Mouse (Mus musculus): ENCODE results near the gene Oaz2. TPM values are rescaled to one million over a fixed set of nuclear protein-coding genes. Genes with fewer than 3 reads are reported as not detected.
A peak's percentile ranks its signal among the peaks of the same experiment; 100 is the strongest.

The Oaz2 gene
- polyA plus RNA-seq, 1 experiment from 2014 or later: 429 TPM

DNA sequence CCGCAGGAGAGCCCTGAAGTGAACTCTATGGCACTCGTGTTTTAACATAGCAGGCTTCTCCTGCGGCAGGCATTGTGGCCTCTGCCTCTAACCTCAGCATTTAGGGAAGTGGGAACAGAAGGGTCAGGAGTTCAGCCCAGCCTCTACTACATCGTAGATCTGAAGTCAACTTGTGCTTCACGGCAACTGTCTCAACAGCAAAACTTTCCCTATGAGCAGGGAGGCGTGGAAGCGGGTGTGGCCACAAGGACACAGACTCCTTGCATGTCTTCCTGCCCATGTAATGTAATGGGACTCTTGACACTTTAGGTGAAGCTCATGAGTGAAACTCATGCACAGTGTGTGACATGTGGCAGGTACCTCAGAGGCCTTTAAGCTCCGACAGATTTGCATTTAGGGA lies 12.3 kb upstream of the Oaz2 start:
- Histone ChIP-seq H3K36me3 (no peaks in the 10 kb centered on the region), H3K4me2 (no peak overlapping the region), H3K4me1 (replicated peaks) (no peaks in the 10 kb centered on the region), H3K27me3 (no peaks in the 10 kb centered on the region), H3K4me3 (no peak overlapping the region), H3K27ac (replicated peaks) (no peak overlapping the region), H3K9me3 (no peaks in the 10 kb centered on the region), H3K9ac (no peak overlapping the region)
- no peak for ATAC-seq (ENCODE audit: low FRiP score, low read depth)
- 86% methylated on average over 8 of the region's 8 CpGs for WGBS

DNA sequence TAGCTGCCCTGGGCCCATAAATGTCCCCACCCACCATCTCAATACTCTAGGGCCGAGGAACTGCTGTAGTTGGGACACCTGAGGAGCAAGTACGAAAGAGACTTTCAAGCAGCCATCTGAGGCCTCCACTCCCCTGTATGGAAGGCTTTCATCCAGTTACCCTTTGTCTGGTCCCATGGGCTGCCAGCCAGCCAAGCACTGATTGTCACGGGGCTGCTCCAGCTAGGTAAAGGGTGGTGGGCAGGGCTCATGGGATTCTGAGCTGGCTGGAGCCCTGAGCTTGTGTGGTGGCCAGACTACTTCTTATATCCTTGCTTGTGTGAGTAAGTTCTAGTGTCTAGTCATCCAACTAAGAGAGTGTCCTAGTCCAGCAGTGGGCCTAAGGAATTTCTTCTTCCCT lies 10.6 kb upstream of the Oaz2 start:
- H3K27ac ChIP-seq (replicated peaks): no peak overlapping the region
- H3K9me3 ChIP-seq: no peaks in the 10 kb centered on the region
- no peaks in the 10 kb centered on the region for H3K27me3 ChIP-seq
- H3K36me3 ChIP-seq: no peaks in the 10 kb centered on the region
- ATAC-seq (ENCODE audit: low FRiP score, low read depth): no peak
- H3K4me3 ChIP-seq: no peak overlapping the region
- H3K4me2 ChIP-seq: no peak overlapping the region
- WGBS: 74% methylated on average over 3 of the region's 3 CpGs
- no peak overlapping the region for H3K9ac ChIP-seq
- no peaks in the 10 kb centered on the region for H3K4me1 ChIP-seq (replicated peaks)

DNA sequence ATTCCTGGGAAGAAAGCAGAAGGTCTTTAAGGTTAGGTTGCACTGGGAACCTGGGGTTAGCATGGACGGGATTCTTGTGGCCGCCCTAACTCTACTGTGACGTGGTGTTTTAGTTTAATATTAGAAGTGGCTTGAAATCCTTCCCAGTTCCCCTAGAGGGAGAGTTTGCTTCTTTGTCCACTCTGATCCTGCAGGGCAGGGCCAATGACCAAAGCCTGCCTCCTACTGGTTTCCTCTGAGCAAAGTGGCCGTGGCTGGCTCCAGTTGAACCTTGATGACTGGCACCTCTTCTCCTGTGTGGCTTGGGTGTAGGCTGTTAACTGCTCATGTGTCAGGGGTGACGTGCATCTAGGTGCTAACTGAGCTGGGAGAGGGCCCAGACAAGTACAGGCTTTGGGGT lies 6.8 kb upstream of the Oaz2 start:
- Histone ChIP-seq H3K9me3 (no peaks in the 10 kb centered on the region), H3K4me2 (no peak overlapping the region), H3K4me3 (no peak overlapping the region), H3K27ac (replicated peaks) (no peak overlapping the region), H3K36me3 (no peaks in the 10 kb centered on the region), H3K9ac (no peak overlapping the region), H3K27me3 (no peaks in the 10 kb centered on the region), H3K4me1 (replicated peaks) (no peaks in the 10 kb centered on the region)
- no peak for ATAC-seq (ENCODE audit: low FRiP score, low read depth)
- WGBS: 68% methylated on average over 5 of the region's 5 CpGs

DNA sequence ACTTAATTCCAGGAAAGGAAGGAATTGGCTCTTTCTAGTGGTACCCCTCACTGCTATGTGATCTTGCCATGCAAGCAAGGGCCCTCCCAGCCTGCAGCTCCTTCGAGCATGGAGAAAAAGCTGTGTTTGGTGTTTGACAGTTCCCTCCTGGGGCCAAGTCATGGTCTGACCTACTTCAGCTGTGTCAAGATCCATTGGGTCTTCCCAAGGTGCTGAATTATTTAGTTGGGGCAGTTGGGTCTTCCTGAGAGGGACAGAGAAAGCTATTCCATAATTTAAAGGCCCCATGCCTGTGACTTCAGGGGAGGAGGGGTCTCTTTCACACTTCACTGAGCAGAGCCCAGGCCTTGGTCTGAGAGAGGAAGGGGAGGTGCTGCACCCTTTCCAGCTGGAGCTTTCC lies 6.3 kb upstream of the Oaz2 start:
- Histone ChIP-seq H3K36me3 (no peaks in the 10 kb centered on the region), H3K4me2 (no peak overlapping the region), H3K9ac (no peak overlapping the region), H3K27ac (replicated peaks) (no peak overlapping the region), H3K27me3 (no peaks in the 10 kb centered on the region), H3K4me3 (no peak overlapping the region), H3K9me3 (no peaks in the 10 kb centered on the region), H3K4me1 (replicated peaks) (no peaks in the 10 kb centered on the region)
- 68% methylated on average over 1 of the region's 1 CpGs for WGBS
- ATAC-seq (ENCODE audit: low FRiP score, low read depth): no peak

DNA sequence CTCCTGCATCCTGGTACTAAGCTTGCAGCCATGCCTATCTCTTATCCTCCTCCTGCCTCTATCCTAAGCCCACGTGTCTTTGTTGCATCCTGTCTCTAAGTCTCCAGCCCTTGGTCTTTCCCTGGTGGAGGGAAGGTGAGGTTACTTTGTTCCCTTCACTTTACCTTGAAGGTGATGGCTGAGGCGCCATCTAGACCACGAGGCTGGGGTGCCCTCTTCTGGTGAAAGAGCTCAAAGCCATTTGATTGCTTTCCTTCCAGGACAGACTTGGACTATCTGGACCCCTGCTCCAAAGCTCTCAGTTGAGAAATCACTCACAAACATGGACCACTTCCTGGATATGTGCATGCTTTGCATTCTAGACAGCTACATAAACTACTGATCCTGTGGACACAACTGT lies 3.6 kb upstream of the Oaz2 start:
- H3K36me3 ChIP-seq: no peaks in the 10 kb centered on the region
- H3K27ac ChIP-seq (replicated peaks): no peak overlapping the region
- no peak overlapping the region for H3K9ac ChIP-seq
- no peaks in the 10 kb centered on the region for H3K4me1 ChIP-seq (replicated peaks)
- H3K4me2 ChIP-seq: no peak overlapping the region
- H3K9me3 ChIP-seq: no peaks in the 10 kb centered on the region
- no peak overlapping the region for H3K4me3 ChIP-seq
- no peaks in the 10 kb centered on the region for H3K27me3 ChIP-seq
- WGBS: 0% methylated on average over 3 of the region's 3 CpGs
- ATAC-seq (ENCODE audit: low FRiP score, low read depth): no peak

DNA sequence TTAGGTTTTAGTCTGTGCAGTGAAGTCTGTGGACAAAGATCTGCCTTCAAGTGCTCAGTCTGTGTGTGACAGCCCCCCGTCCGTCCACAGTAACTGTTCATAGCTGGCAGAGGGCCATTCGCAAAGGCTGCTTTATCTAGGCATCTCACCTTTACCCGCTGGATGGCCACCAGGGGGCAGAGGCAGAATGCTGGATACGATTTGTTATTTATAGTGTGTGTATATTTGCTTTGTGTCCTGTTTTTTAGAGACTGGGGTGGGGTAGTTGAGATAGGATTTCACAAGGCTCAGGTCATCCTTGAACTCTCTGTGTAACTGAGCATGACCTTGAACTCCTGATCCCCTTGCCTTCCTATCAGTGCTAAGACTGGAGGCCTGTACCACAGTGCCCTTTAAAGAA lies 1.8 kb upstream of the Oaz2 start:
- H3K4me1 ChIP-seq (replicated peaks): no peaks in the 10 kb centered on the region
- 18% methylated on average over 5 of the region's 5 CpGs for WGBS

DNA sequence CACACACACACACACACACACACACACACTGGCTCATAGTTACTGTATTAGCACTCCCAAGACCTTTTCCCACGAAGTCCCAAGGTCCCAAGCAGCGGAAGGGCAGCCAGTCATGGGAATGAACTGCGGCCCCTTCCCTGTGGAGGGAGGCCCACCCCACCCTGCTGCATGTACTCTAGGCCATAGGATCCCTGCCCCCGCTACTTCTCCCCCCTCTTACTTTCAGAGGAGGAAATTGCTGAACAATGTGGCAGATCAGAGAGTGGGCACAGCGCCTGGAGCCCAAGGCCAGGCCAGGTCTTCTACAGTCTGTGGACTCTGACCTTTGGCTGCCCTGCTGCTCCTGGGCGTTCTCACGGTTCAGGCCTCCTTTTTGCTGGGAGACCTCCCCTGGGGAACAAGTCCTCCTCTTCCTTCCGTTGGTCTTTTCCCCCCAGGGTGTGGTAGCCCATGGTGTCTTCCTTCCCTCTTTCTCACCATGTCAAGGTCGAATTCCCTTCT lies 3.7 kb downstream of the Oaz2 start:
- H3K4me3 ChIP-seq: no peak overlapping the region
- H3K9ac ChIP-seq: no peak overlapping the region
- ATAC-seq (ENCODE audit: low FRiP score, low read depth): no peak
- no peaks in the 10 kb centered on the region for H3K36me3 ChIP-seq
- H3K27ac ChIP-seq (replicated peaks): no peak overlapping the region
- peaks cover 7% of the 10 kb centered on the region for H3K4me1 ChIP-seq (replicated peaks)
- H3K4me2 ChIP-seq: no peak overlapping the region
- H3K27me3 ChIP-seq: no peaks in the 10 kb centered on the region
- no peaks in the 10 kb centered on the region for H3K9me3 ChIP-seq
- 58% methylated on average over 9 of the region's 9 CpGs for WGBS

More for the DNA sequence above, 1.8 kb upstream of the Oaz2 start:
- H3K36me3 ChIP-seq: no peaks in the 10 kb centered on the region
- no peak overlapping the region for H3K4me3 ChIP-seq
- no peak overlapping the region for H3K4me2 ChIP-seq
- H3K9ac ChIP-seq: no peak overlapping the region
- H3K27ac ChIP-seq (replicated peaks): no peak overlapping the region
- no peaks in the 10 kb centered on the region for H3K9me3 ChIP-seq
- H3K27me3 ChIP-seq: no peaks in the 10 kb centered on the region
- peak; percentile 38; the same call in 1 of the 2 replicates for ATAC-seq (ENCODE audit: low FRiP score, low read depth)

DNA sequence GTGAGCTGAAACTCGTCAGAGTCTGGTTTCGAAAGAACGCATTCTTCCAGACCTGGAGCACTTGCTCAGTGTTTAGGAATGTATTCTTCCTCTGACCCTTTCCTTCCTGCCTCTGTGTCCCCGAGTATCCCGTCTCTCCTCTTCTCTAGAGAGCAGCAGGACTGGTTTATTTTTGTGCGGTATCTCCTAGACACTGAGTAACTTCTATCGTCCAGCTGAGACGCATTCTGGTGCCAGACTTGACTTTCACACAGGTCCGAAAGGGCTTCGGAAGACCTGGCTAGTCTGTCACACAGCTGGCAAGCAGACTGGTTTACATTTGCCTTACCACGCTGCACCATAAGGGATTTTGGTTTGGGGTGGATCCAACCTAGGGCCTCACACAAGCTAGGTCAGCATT lies 5.2 kb downstream of the Oaz2 start:
- 80% methylated on average over 11 of the region's 11 CpGs for WGBS
- no peaks in the 10 kb centered on the region for H3K36me3 ChIP-seq
- H3K9ac ChIP-seq: no peak overlapping the region
- no peak overlapping the region for H3K27ac ChIP-seq (replicated peaks)
- no peaks in the 10 kb centered on the region for H3K9me3 ChIP-seq
- no peak for ATAC-seq (ENCODE audit: low FRiP score, low read depth)
- H3K27me3 ChIP-seq: no peaks in the 10 kb centered on the region
- H3K4me1 ChIP-seq (replicated peaks): peaks cover 16% of the 10 kb centered on the region
- H3K4me2 ChIP-seq: no peak overlapping the region
- H3K4me3 ChIP-seq: no peak overlapping the region

DNA sequence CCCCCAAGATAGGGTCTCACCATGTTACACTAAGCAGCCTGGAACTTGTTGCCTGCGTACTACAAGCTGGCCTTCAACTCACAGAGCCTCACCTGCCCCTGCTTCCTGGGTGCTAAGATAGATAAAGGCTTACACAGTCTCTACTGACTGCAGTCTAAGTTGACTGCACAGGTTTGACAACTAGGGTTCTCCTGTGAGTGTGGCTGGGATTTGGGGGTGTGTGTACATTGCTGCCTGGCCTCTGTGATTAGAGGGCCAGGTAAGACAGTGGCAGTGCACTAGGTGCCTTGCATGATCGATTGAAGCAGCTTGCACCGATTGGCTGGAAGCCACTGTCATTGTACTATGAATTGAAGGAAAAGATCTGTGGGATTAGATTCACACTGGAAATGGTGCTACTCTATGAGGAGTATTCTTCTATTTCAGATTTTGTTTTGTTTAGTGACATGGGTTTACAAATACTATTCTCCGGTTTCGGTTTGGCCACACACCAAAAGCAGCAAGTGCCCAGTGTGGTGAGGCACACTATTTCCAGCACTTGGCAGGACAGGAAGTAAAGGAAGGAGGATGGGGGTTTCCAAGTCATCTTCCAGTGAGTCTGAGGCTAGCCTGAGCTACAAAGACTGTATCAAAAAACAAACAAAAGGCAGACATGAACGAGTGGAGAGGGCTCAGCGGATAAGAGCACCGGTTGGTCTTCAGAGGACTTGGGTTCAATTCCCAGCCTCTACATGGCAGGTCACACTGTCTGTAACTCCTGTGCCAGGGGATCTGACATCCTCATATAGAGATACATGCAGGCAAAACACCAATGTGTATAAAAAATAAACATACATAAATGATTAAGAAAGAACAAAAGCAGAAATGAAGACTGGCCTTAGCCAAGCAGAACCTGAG lies 7.9 kb downstream of the Oaz2 start:
- Histone ChIP-seq H3K4me3 (peak overlapping the region; percentile 73), H3K4me2 (peak overlapping the region; percentile 54), H3K9ac (peak overlapping the region; percentile 53), H3K27me3 (no peaks in the 10 kb centered on the region), H3K36me3 (no peaks in the 10 kb centered on the region), H3K27ac (replicated peaks) (peak overlapping the region; percentile 83), H3K9me3 (no peaks in the 10 kb centered on the region), H3K4me1 (replicated peaks) (peaks cover 44% of the 10 kb centered on the region)
- WGBS: 55% methylated on average over 8 of the region's 8 CpGs
- peak; percentile 62 for ATAC-seq (ENCODE audit: low FRiP score, low read depth)

DNA sequence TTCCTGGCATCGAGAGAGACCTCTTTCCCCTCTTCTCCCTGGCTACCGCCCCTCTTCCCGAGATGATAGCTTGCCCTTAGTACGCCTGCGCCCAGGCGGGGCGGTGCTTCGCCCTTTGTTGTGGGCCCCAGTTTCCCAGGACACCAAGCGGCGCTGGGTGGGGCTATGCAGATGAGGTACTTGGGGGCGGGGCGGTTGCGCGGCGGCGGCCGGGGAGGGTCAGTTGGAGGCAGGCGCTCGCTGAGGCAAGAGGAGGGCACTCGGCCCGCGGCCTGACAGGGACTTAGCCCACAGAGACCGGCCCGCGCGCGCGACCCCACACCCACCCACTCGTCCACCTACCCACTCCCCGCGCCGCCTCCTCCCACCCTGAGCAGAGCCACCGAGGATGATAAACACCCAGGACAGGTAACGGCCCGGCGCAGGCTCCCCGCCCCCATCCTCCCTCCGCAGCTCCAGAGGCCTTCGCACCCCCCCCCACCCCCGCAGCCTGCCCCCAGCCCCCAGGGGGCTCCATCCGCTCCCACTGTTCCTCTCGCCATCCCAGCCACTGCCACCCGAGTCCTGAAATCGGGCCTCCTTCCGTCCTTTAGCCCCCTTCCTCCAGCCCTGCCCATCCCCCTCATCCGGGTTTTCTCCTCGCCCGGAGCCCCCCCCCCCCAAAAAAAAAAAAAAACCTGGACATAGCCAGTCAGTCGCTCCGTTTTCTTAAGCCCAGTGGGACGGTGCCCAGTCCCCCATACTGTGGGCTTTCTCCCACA lies 8.7 kb downstream of the Oaz2 start:
- peak; percentile 98 for ATAC-seq (ENCODE audit: low FRiP score, low read depth)
- Histone ChIP-seq H3K4me1 (replicated peaks) (peaks cover 52% of the 10 kb centered on the region), H3K36me3 (no peaks in the 10 kb centered on the region), H3K27me3 (no peaks in the 10 kb centered on the region), H3K27ac (replicated peaks) (peak overlapping the region; percentile 83), H3K4me3 (peak overlapping the region; percentile 73), H3K4me2 (peak overlapping the region; percentile 75), H3K9ac (peak overlapping the region; percentile 53), H3K9me3 (no peaks in the 10 kb centered on the region)
- under 1% methylated on average over 47 of the region's 51 CpGs for WGBS

DNA sequence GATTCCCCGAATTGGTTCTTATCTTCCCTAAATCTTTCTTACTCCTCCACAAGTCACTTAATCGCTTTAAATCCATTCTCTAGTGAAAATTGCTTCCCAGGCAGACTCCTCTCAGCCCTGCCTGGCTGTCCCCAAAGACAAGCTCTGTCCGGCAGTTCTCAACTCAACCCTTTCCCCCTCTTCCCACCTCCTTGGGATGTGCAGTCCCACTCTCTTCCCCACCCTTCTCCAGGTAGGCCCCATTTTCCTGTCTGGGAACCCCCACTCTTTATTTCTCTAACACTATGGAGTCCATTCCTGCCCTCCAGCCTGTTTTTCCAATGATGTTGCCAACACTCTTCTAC lies 9.3 kb downstream of the Oaz2 start:
- Histone ChIP-seq H3K4me1 (replicated peaks) (peaks cover 54% of the 10 kb centered on the region), H3K4me3 (peak overlapping the region; percentile 73), H3K27me3 (no peaks in the 10 kb centered on the region), H3K27ac (replicated peaks) (peak overlapping the region; percentile 83), H3K9me3 (no peaks in the 10 kb centered on the region), H3K9ac (peak overlapping the region; percentile 53), H3K36me3 (no peaks in the 10 kb centered on the region), H3K4me2 (peak overlapping the region; percentile 75)
- no peak for ATAC-seq (ENCODE audit: low FRiP score, low read depth)
- WGBS: 2% methylated on average over 3 of the region's 3 CpGs

DNA sequence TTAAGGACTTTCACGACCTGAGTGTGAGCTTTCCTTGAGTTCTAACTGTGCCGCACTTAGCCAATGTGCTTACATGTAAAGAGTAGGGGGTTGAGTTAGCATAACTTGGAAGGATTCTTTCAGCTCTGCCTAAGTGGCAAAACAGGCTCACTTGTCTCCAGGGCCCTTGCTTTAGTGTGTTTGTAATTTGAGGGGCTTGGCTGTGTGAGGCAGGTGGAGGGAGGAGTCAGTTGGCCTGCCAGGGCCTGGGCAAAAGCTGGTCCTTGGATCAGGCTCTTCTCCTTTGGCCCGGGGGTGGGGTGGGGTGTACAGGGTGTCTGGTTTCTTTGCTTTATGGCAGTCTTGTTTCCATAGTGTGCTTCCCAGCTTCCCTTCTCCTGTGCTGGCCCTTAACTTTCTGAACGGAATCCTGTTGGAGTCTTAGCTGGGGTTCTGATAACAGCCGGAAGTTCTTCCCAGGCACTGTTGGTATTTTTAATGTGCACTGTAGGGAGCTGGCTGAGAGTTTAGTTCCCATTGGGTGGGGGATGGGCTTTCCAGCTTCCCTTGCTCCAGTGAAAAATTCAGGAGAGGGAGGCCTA lies 11.5 kb downstream of the Oaz2 start:
- Histone ChIP-seq H3K36me3 (no peaks in the 10 kb centered on the region), H3K9ac (peak overlapping the region; percentile 23), H3K27ac (replicated peaks) (peak overlapping the region; percentile 52), H3K27me3 (no peaks in the 10 kb centered on the region), H3K4me3 (peak overlapping the region; percentile 20), H3K9me3 (no peaks in the 10 kb centered on the region), H3K4me1 (replicated peaks) (peaks cover 67% of the 10 kb centered on the region), H3K4me2 (peak overlapping the region; percentile 75)
- 36% methylated on average over 5 of the region's 5 CpGs for WGBS
- ATAC-seq (ENCODE audit: low FRiP score, low read depth): no peak

Measured in hindbrain, embryonic 15.5 days (tissue).